Mouse (Mus musculus): ENCODE measurements around the gene Tnfrsf25.

DNA sequence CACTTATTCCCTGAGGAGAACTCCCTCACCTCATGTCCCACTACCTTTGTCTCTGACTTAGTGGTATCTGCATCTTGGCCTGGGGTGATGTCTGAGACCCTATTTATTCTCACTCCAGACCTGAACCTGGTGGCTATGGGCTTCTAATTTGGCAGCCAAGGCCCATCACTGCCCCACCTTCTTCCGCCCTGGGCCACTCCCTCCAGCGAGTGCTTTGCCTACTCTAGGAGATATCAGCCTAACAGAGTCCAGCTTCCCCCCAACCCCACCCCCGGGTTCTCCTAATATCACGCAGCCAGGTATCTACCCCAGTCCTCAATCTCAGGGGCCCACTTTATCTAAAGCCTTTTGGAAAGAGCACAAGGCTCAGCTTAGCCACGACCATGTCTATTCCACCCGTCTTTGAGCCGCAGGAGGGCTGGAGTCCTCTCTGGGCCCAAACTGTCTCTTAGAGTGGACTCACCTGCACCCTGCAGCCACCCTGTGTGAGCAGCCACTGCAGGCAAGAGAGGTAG, 35.8 kb downstream of the Tnfrsf25 start:
- TF ChIP-seq CTCF (IDR thresholded peaks at IDR 0.05; ENCODE audit: low read depth, low read length), result no peak
- no peak for TF ChIP-seq POLR2AphosphoS5 (IDR thresholded peaks at IDR 0.05; ENCODE audit: insufficient replicate concordance, low read depth, low read length)
- no peak for TF ChIP-seq TAL1 (conservative IDR thresholded peaks at IDR 0.05; ENCODE audit: low read depth, low read length)
- TF ChIP-seq GATA1 (IDR thresholded peaks at IDR 0.05; ENCODE audit: borderline replicate concordance, low read length), result no peak
